Mouse (Mus musculus) activated CD4-positive, CD25-positive, alpha-beta regulatory T cell, adult 4 months (primary cell): ENCODE data around the gene Tbx3. TPM values are rescaled to one million over a fixed set of nuclear protein-coding genes. Genes with fewer than 3 reads are reported as not detected.

Source experiments
- ATAC-seq: one replicate; pipeline ENCODE4 v1.8.0; 2017
- polyA plus RNA-seq, 2 experiments: library from polyadenylated mRNA; unstranded; fragments of 100-300 nt; shearing (Covaris generic); gene quantifications; one replicate each; pipeline ENCODE4 v1.2.1; 2017

The Tbx3 gene
- polyA plus RNA-seq, 2 experiments from 2014 or later: not detected

GRCm38 (mm10) chr5:119708850-119709585 is 38.5 kb downstream of the Tbx3 start:
- no peak for ATAC-seq

GRCm38 (mm10) chr5:119709826-119710559 is 39.5 kb downstream of the Tbx3 start:
- no peak for ATAC-seq

DNA sequence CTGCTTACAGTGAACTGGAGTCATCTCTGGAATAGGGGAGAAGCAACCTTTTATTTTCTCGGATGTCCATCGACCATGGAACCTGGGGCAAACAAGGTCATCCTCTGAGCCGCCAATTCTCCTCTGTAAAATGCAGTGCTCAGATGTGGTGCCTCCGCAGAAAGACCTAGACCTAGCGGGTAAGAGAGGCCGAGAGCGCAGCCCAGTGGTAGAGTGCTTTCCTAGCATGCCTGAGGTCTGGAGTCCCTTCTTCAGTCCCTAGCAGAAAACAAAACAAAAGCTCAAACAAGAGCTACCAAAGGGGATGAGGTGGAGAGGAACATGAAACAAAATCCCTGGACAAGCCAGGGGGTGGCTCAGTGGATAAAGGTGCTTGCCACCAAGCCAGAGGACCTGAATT is 40.3 kb downstream of the Tbx3 start:
- ATAC-seq: no peak

DNA sequence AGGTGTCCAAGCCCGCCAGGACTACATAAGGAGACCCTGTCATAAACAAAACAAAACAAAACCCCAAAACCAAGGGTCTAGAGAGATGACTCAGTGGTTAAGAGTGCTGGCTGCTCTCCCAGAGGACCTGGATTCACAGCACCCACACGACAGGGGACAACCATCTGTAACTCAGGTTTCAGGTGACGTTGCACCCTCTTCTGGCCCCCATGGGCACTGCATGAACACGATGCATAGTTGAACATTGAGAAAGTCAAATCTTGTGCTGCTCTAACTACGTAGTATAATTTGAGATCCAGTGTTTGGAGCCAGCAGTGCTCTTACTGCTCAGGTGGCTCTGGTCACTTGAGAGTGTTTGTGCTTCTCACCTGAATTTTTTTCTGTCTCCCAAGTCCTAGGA is 41.2 kb downstream of the Tbx3 start:
- ATAC-seq: no peak

GRCm38 (mm10) chr5:119712679-119713246 is 42.3 kb downstream of the Tbx3 start:
- ATAC-seq: no peak

DNA sequence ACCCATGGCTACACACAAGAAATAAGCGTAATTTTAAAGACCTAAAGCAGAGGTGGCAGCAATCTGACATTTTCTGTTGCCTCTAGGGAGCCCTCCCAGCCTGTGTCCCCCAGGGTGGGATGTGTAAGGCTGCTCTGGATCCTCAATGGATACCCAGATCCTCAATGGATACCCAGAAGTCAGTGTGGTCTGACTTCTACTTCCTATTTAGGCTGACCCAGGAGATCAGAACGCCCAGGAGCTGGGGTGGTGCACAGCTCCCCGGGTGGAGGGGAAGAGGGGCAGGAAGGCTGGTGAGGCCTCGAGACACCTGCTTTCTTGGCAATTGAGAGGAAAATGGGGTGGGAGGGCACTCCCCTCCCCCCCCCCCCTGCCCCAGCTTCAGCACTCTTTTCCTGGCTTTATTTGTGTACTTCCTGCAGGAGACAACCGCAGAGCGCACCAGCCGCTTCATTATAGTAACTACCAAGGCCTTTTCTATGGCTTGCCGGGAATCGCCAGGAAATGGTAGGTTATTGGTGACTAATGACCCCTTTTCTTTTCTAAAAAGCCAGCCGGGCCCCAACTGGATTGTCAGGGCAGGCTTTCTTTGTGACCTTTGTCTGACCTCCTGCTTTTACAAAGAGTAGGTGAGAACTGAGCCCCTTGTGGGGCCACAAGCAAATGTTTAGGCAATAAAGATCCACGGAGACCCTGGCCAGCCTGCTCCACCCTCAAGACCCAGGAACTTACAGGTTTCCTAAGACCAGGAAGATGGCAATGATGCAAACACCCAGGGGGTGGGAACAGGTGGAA is 50.2 kb downstream of the Tbx3 start:
- no peak for ATAC-seq

- ATAC-seq: no peak
Observed at GRCm38 (mm10) chr5:119732978-119733377, 62.5 kb downstream of the Tbx3 start.

Other genes with a start within 250 kb of the Tbx3 start
- not detected for gene Tbx5, start 162.0 kb downstream of the Tbx3 start, polyA plus RNA-seq